7 mouse cellular contexts compared by ENCODE assay signal in genomic region chr2:28192821-28193689, GRCm38 (mm10). TPM values are rescaled to one million over a fixed set of nuclear protein-coding genes. Genes with fewer than 3 reads are reported as not detected.
DNase-seq lines count a peak whose midpoint lies in the region; ATAC-seq and TF ChIP-seq lines count a peak whose summit lies in the region.

TSS of gene Olfm1 (plus strand) at chr2:28192992.

- DNase-seq in brain, embryonic 14.5 days (ENCODE audit: low read depth) = peak; percentile 89
- peak; percentile 80 to 82 for DNase-seq in heart, adult 2 months
- DNase-seq in kidney, adult 18-20 months = peak; percentile 50
- peak; percentile 71 for DNase-seq in limb, embryonic 10.5 days (ENCODE audit: low spot score)
- peak; percentile 94 for DNase-seq in midbrain, embryonic 11.5 days (ENCODE audit: low spot score, missing footprints)
- peak; percentile 32 for DNase-seq in skeletal muscle tissue, adult 2 months (ENCODE audit: low read depth, low spot score)

- no peak for TF ChIP-seq CTCF in brain, embryonic 14.5 days (IDR thresholded peaks at IDR 0.05; ENCODE audit: borderline replicate concordance, extremely low read depth, insufficient read depth, insufficient read length)
- TF ChIP-seq CTCF in heart, adult 2 months (IDR thresholded peaks at IDR 0.05) = no peak

- WGBS in embryonic facial prominence, embryonic 13.5 days = under 1% methylated on average over 66 of the region's 76 CpGs
- WGBS in heart, adult 2 months = 1% methylated on average over 76 of the region's 76 CpGs
- WGBS in limb, embryonic 10.5 days = under 1% methylated on average over 76 of the region's 76 CpGs
- under 1% methylated on average over 76 of the region's 76 CpGs for WGBS in midbrain, embryonic 11.5 days

- intact Hi-C loops in heart, adult 2 months (cut with DNase I) = no loop called here

- TF ChIP-seq POLR2A in brain, embryonic 14.5 days (IDR thresholded peaks at IDR 0.05; ENCODE audit: borderline replicate concordance, extremely low read depth, insufficient read depth, insufficient read length, poor library complexity, severe bottlenecking) = peak; percentile 46
- TF ChIP-seq POLR2A in heart, adult 2 months (IDR thresholded peaks at IDR 0.05; ENCODE audit: insufficient read depth, low read depth, low read length) = no peak

- TF ChIP-seq EP300 in heart, adult 2 months (IDR thresholded peaks at IDR 0.05; ENCODE audit: insufficient read depth, low read depth, low read length) = no peak

- ATAC-seq in embryonic facial prominence, embryonic 13.5 days (ENCODE audit: insufficient number of reproducible peaks, insufficient read depth, low FRiP score, low TSS enrichment, low read depth) = peak; percentile 48; the same call in 1 of the 2 replicates
- peak; percentile 86 for ATAC-seq in midbrain, embryonic 11.5 days (ENCODE audit: low FRiP score)

- H3K9ac ChIP-seq in embryonic facial prominence, embryonic 13.5 days = peak within 1 kb of the TSS; percentile 69
- H3K9ac ChIP-seq in heart, adult 2 months (ENCODE audit: low read depth, low read length) = peak within 1 kb of the TSS; percentile 65
- H3K9ac ChIP-seq in midbrain, embryonic 11.5 days (ENCODE audit: low read length) = peak within 1 kb of the TSS; percentile 76

- no peak within 1 kb of the TSS for H3K27ac ChIP-seq in embryonic facial prominence, embryonic 13.5 days
- H3K27ac ChIP-seq in heart, adult 2 months = 0 out of 2 replicates have a peak within 1 kb of the TSS, but pooled peaks have one; percentile 7
- peak within 1 kb of the TSS; percentile 74 for H3K27ac ChIP-seq in limb, embryonic 10.5 days
- peak within 1 kb of the TSS; percentile 59 for H3K27ac ChIP-seq in midbrain, embryonic 11.5 days (ENCODE audit: low read depth, low read length)

- H3K27me3 ChIP-seq in embryonic facial prominence, embryonic 13.5 days = peaks cover 46% of the 10 kb centered on the region
- H3K27me3 ChIP-seq in heart, adult 2 months (ENCODE audit: control insufficient read depth, insufficient read depth, low read length) = no peaks in the 10 kb centered on the region; the same call in 1 of the 2 replicates
- peaks cover 36% of the 10 kb centered on the region for H3K27me3 ChIP-seq in limb, embryonic 10.5 days (ENCODE audit: low read depth, poor library complexity, severe bottlenecking)
- H3K27me3 ChIP-seq in midbrain, embryonic 11.5 days (ENCODE audit: control insufficient read depth, insufficient read depth, low read length) = no peaks in the 10 kb centered on the region

- peaks cover 14% of the 10 kb centered on the region for H3K4me1 ChIP-seq in embryonic facial prominence, embryonic 13.5 days
- no peaks in the 10 kb centered on the region for H3K4me1 ChIP-seq in heart, adult 2 months (ENCODE audit: control insufficient read depth, insufficient read depth, low read length)
- peaks cover 24% of the 10 kb centered on the region for H3K4me1 ChIP-seq in limb, embryonic 10.5 days
- H3K4me1 ChIP-seq in midbrain, embryonic 11.5 days (ENCODE audit: control insufficient read depth, insufficient read depth, low read length) = peaks cover 18% of the 10 kb centered on the region

- H3K4me3 ChIP-seq in embryonic facial prominence, embryonic 13.5 days = peak within 1 kb of the TSS; percentile 62
- peak within 1 kb of the TSS; percentile 54 for H3K4me3 ChIP-seq in heart, adult 2 months
- H3K4me3 ChIP-seq in limb, embryonic 10.5 days = peak within 1 kb of the TSS; percentile 79
- peak within 1 kb of the TSS; percentile 76 for H3K4me3 ChIP-seq in midbrain, embryonic 11.5 days (ENCODE audit: low read depth, low read length)

- H3K9me3 ChIP-seq in embryonic facial prominence, embryonic 13.5 days = no peaks in the 10 kb centered on the region
- H3K9me3 ChIP-seq in limb, embryonic 10.5 days (replicated peaks) = no peaks in the 10 kb centered on the region
- no peaks in the 10 kb centered on the region for H3K9me3 ChIP-seq in midbrain, embryonic 11.5 days (ENCODE audit: control insufficient read depth, low read length)

- H3K79me2 ChIP-seq in heart, adult 2 months (replicated peaks; ENCODE audit: control insufficient read depth, insufficient read depth, low read length) = no peaks in the 10 kb centered on the region

- H3K4me2 ChIP-seq in embryonic facial prominence, embryonic 13.5 days = peak within 1 kb of the TSS; percentile 95
- H3K4me2 ChIP-seq in midbrain, embryonic 11.5 days = peak within 1 kb of the TSS; percentile 64

- no peaks in the 10 kb centered on the region for H3K36me3 ChIP-seq in embryonic facial prominence, embryonic 13.5 days
- H3K36me3 ChIP-seq in heart, adult 2 months (ENCODE audit: control insufficient read depth, insufficient read depth, low read length) = no peaks in the 10 kb centered on the region
- H3K36me3 ChIP-seq in limb, embryonic 10.5 days = no peaks in the 10 kb centered on the region
- H3K36me3 ChIP-seq in midbrain, embryonic 11.5 days (ENCODE audit: control insufficient read depth, insufficient read depth, low read length) = no peaks in the 10 kb centered on the region

RNA-seq across cellular contexts. Expression of gene Olfm1, which starts in this region (rescaled TPM):
- polyA plus RNA-seq in brain, embryonic 14.5 days (2012; rRNA removed) = 223 and 383 TPM in 2 replicates
- 17.0 and 23.9 TPM in 2 replicates for polyA plus RNA-seq in embryonic facial prominence, embryonic 13.5 days (2015; fragmentation: Nextera tagmentation; extraction: Ambion mirVana)
- total RNA-seq in heart, adult 2 months (2021) = 1 to 10 TPM; 9.1 TPM
- 17.6 and 19.8 TPM in 2 replicates for polyA plus RNA-seq in heart, adult 2 months (2012; rRNA removed)
- polyA plus RNA-seq in limb, embryonic 10.5 days (2016; fragmentation: Nextera tagmentation; extraction: Ambion mirVana) = 13.2 and 20.0 TPM in 2 replicates
- 60.7 and 68.6 TPM in 2 replicates for polyA plus RNA-seq in midbrain, embryonic 11.5 days (2014; fragmentation: Nextera tagmentation; extraction: Ambion mirVana)

Comparison
In these comparisons a context has a peak if more than half of its experiments do, and no peak if none do; other contexts are left out.
1. DNase-seq: peak in every context shown above with its lines; median percentile 94 in midbrain, embryonic 11.5 days; 89 in brain, embryonic 14.5 days; 81 in heart, adult 2 months; 71 in limb, embryonic 10.5 days; 50 in kidney, adult 18-20 months; 32 in skeletal muscle tissue, adult 2 months.